Mouse (Mus musculus) ES-Bruce4 (cell line): ENCODE results near the gene Togaram2.

Source experiments
- CTCF ChIP-seq: IDR thresholded peaks from one replicate; pipeline ENCODE4 v1.8.1; 2011; ENCODE audit warnings: low read depth, low read length
- POLR2A ChIP-seq: IDR thresholded peaks from one replicate; pipeline ENCODE4 v1.8.1; 2011; ENCODE audit warnings: low read length; ENCODE audit not compliant: insufficient read depth

DNA sequence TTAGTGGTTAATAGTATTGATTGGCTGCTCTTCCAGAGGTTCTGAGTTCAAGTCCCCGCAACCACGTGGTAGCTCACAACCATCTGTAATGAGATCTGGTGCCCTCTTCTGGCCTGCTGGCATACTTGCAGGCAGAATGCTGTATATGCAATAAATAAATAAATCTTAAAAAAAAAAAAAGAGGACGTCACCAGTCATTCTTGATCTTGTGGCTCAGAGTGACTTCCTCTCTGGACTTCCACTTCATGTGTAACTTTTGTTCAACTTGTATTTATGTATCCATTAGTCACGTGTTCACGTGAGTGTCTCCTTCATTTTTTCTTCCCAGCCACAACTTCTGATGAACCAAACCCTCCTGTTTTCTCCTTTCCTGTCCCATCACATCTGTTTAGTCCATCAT is 3.5 kb upstream of the Togaram2 start:
- TF ChIP-seq POLR2A = no peak
- peak; percentile 34 for TF ChIP-seq CTCF
